Mouse (Mus musculus): ENCODE results near the gene Il13.

DNA sequence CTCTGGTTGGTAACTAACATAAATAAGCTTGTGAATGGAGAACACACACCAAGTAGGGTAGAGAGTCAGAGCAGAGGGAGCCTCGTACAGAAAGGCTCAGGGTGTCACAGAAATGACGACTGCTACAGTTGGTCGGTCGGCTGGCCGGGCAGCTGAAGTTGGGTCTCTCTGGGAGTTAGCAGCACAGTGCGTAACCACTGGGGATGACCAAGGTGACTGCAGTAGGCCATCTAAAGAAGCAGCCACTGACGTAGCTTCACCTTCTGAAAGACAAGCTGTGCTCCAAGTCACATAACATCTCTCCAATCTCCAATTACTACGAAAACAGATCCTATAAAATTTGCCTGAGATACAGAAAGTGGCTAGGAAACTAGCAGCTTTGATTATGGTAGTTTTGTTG lies 22.9 kb upstream of the Il13 start:
- no peak for TF ChIP-seq POLR2A (IDR thresholded peaks at IDR 0.05; ENCODE audit: extremely low read depth, insufficient read depth, low read length)
- no peak for TF ChIP-seq CTCF (IDR thresholded peaks at IDR 0.05; ENCODE audit: extremely low read depth, insufficient read depth, low read length)
